9 mouse cellular contexts compared by ENCODE assay signal in the genomic region with DNA sequence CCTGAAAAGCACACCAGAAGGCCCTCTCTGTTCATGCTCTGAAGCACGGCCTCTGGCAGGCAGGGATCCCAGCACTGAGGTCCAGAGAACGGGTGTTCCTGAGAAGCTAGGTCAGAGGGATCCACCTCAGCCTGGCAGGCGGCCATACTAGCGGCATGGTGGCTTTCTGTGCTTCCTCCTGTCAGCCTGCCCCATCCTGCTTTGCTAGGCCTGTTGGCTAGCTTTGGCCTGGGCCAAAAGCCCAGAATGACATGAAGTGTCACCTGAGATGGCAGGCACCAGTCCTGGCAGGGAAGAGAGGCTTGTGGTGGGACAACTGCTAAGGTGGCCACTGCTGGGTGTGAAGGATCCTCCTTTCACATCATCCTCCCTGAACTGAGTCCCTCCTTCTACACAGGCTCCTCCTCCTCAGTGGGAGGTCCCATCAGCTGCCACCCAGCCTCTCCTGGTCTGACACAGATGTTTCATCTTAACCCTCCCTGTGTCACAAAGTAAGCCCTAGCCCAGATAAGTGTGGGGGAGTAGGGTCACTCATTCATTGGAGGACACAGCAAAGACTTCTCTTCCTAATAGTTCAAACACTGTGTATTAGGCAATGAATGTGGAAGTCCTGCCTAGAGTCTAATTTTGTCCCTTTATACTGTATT.
A peak's percentile ranks its signal among the peaks of the same experiment; 100 is the strongest.
DNase-seq lines count a peak whose midpoint lies in the region; ATAC-seq and TF ChIP-seq lines count a peak whose summit lies in the region.
"Had no signal": no experiment of that assay in that cellular context is flagged by ENCODE, and none has a peak within 500 bp of the region (broad histone marks: within the 10 kb centered on the region; RNA-seq: fewer than 3 reads in every experiment).

No protein-coding gene starts in this region.

- no peaks in the 10 kb centered on the region for H3K36me3 ChIP-seq in forebrain, embryonic 15.5 days
- no peaks in the 10 kb centered on the region for H3K36me3 ChIP-seq in forebrain, postnatal 0 days (ENCODE audit: insufficient read depth)
- H3K36me3 ChIP-seq in hindbrain, embryonic 16.5 days (ENCODE audit: control insufficient read depth, insufficient read depth, low read length): no peaks in the 10 kb centered on the region
- H3K36me3 ChIP-seq in forebrain, embryonic 14.5 days (ENCODE audit: control insufficient read depth, insufficient read depth, low read length): no peaks in the 10 kb centered on the region

- no peak overlapping the region for H3K9ac ChIP-seq in forebrain, embryonic 15.5 days (replicated peaks)
- no peak overlapping the region for H3K9ac ChIP-seq in forebrain, postnatal 0 days
- H3K9ac ChIP-seq in hindbrain, embryonic 16.5 days (ENCODE audit: low read depth, low read length): no peak overlapping the region
- H3K9ac ChIP-seq in forebrain, embryonic 14.5 days (ENCODE audit: low read length): no peak overlapping the region

- H3K4me3 ChIP-seq in forebrain, embryonic 15.5 days: no peak overlapping the region
- H3K4me3 ChIP-seq in forebrain, postnatal 0 days (ENCODE audit: low read depth, low read length): no peak overlapping the region
- no peak overlapping the region for H3K4me3 ChIP-seq in hindbrain, embryonic 16.5 days (ENCODE audit: low read length)
- no peak overlapping the region for H3K4me3 ChIP-seq in forebrain, embryonic 14.5 days (ENCODE audit: low read depth, low read length)
- H3K4me3 ChIP-seq: megakaryocyte, embryonic 14.5 days had no signal

- TF ChIP-seq CTCF in forebrain, postnatal 0 days (IDR thresholded peaks at IDR 0.05; ENCODE audit: low read depth): no peak

- no peak for DNase-seq in forebrain, postnatal 0 days
- DNase-seq in 3134 (ENCODE audit: extremely low read depth, insufficient read length, low spot score): peak; percentile 23
- DNase-seq in heart, postnatal 4 days: peak; percentile 34
- no peak for DNase-seq in forebrain, embryonic 14.5 days (ENCODE audit: low spot score)
- no peak for DNase-seq in right cerebral cortex, postnatal 10 days (ENCODE audit: low spot score in 2 of 2)

- H3K27me3 ChIP-seq in forebrain, embryonic 15.5 days: no peaks in the 10 kb centered on the region
- no peaks in the 10 kb centered on the region for H3K27me3 ChIP-seq in forebrain, postnatal 0 days (ENCODE audit: insufficient read depth, low read length)
- H3K27me3 ChIP-seq in hindbrain, embryonic 16.5 days (replicated peaks; ENCODE audit: control insufficient read depth, insufficient read depth, low read length): peaks cover 6% of the 10 kb centered on the region; the same call in 1 of the 2 replicates
- no peaks in the 10 kb centered on the region for H3K27me3 ChIP-seq in forebrain, embryonic 14.5 days (replicated peaks; ENCODE audit: control insufficient read depth, insufficient read depth, low read length)

- H3K4me2 ChIP-seq in forebrain, embryonic 15.5 days (replicated peaks): no peak overlapping the region
- H3K4me2 ChIP-seq in forebrain, postnatal 0 days (ENCODE audit: low read depth): no peak overlapping the region
- H3K4me2 ChIP-seq in hindbrain, embryonic 16.5 days (ENCODE audit: low read length): no peak overlapping the region
- no peak overlapping the region for H3K4me2 ChIP-seq in forebrain, embryonic 14.5 days (ENCODE audit: low read length)

- no peak overlapping the region for H3K27ac ChIP-seq in forebrain, embryonic 15.5 days (replicated peaks)
- H3K27ac ChIP-seq in forebrain, postnatal 0 days (ENCODE audit: low read depth, low read length): no peak overlapping the region
- no peak overlapping the region for H3K27ac ChIP-seq in hindbrain, embryonic 16.5 days (ENCODE audit: low read depth, low read length)
- H3K27ac ChIP-seq in forebrain, embryonic 14.5 days (ENCODE audit: low read depth, low read length): no peak overlapping the region

- H3K4me1 ChIP-seq in forebrain, embryonic 15.5 days: peaks cover 13% of the 10 kb centered on the region
- no peaks in the 10 kb centered on the region for H3K4me1 ChIP-seq in forebrain, postnatal 0 days (ENCODE audit: insufficient read depth)
- H3K4me1 ChIP-seq in hindbrain, embryonic 16.5 days (ENCODE audit: control insufficient read depth, insufficient read depth, low read depth, low read length): no peaks in the 10 kb centered on the region
- peaks cover 4% of the 10 kb centered on the region; the same call in 1 of the 2 replicates for H3K4me1 ChIP-seq in forebrain, embryonic 14.5 days (ENCODE audit: control insufficient read depth, insufficient read depth, low read length)

- ATAC-seq in forebrain, embryonic 15.5 days (replicated peaks): 0 out of 2 replicates have a peak, but pooled peaks have one; percentile 32
- ATAC-seq in forebrain, postnatal 0 days: no peak
- ATAC-seq in common myeloid progenitor, adult 5-6 weeks (replicated peaks; ENCODE audit: low read depth, poor library complexity, severe bottlenecking): peak; percentile 87
- no peak for ATAC-seq in hindbrain, embryonic 16.5 days
- no peak for ATAC-seq in forebrain, embryonic 14.5 days

- no peaks in the 10 kb centered on the region for H3K9me3 ChIP-seq in forebrain, embryonic 15.5 days
- no peaks in the 10 kb centered on the region for H3K9me3 ChIP-seq in forebrain, postnatal 0 days (ENCODE audit: low read length)
- H3K9me3 ChIP-seq in hindbrain, embryonic 16.5 days (ENCODE audit: control insufficient read depth, low read length): no peaks in the 10 kb centered on the region
- H3K9me3 ChIP-seq in forebrain, embryonic 14.5 days (replicated peaks; ENCODE audit: control insufficient read depth, low read length): no peaks in the 10 kb centered on the region
- H3K9me3 ChIP-seq: megakaryocyte, embryonic 14.5 days had no signal

- WGBS in forebrain, embryonic 15.5 days: 85% methylated on average over 4 of the region's 4 CpGs
- 60% methylated on average over 4 of the region's 4 CpGs for WGBS in forebrain, postnatal 0 days
- WGBS in hindbrain, embryonic 16.5 days: 69% methylated on average over 4 of the region's 4 CpGs
- 75% methylated on average over 4 of the region's 4 CpGs for WGBS in forebrain, embryonic 14.5 days

Comparison
In these comparisons a context has a peak if more than half of its experiments do, and no peak if none do; other contexts are left out.
1. ATAC-seq: peak in forebrain, embryonic 15.5 days (single experiment) and common myeloid progenitor, adult 5-6 weeks (single experiment); none in forebrain, postnatal 0 days (single experiment), hindbrain, embryonic 16.5 days (single experiment) and forebrain, embryonic 14.5 days (single experiment).
2. DNase-seq: peak in 3134 (single experiment) and heart, postnatal 4 days (single experiment); none in forebrain, postnatal 0 days (single experiment), forebrain, embryonic 14.5 days (single experiment) and right cerebral cortex, postnatal 10 days (0 of 2).